Mouse (Mus musculus): ENCODE results near the gene Matn4. TPM values are rescaled to one million over a fixed set of nuclear protein-coding genes. Genes with fewer than 3 reads are reported as not detected.
A peak's percentile ranks its signal among the peaks of the same experiment; 100 is the strongest.

Matn4 gene
- polyA plus RNA-seq, 1 experiment, result 3.1 TPM

DNA sequence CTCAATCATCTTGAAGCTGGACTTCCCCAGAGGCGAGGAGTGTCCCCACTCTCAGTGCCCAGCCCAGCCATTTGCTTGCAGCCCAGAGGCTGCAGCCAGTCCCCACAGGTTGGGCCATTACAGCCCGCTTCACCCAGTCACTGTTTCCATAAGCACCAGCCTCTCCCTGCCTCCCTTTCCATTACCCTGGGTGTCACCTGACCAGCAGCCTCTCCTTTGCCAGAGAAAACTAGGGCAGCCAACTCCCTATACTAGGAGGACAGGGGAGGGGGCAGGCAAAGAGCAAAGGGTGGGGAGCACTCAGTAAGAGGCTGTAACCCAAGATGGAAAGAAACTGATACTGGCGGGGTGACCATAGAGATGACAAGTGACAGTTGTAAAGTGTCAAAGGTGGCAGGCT, 32.0 kb upstream of the Matn4 start:
- Histone ChIP-seq H3K4me1 (ENCODE audit: control insufficient read depth, insufficient read depth, low read length) (peaks cover 26% of the 10 kb centered on the region), H3K4me3 (ENCODE audit: insufficient read depth, low read length) (no peak overlapping the region), H3K27ac (ENCODE audit: insufficient read depth, low read length) (peak overlapping the region; percentile 36)
- TF ChIP-seq CTCF (IDR thresholded peaks at IDR 0.05; ENCODE audit: borderline replicate concordance, insufficient read depth, low read length) (no peak), POLR2A (IDR thresholded peaks at IDR 0.05; ENCODE audit: low read depth, low read length) (no peak)

DNA sequence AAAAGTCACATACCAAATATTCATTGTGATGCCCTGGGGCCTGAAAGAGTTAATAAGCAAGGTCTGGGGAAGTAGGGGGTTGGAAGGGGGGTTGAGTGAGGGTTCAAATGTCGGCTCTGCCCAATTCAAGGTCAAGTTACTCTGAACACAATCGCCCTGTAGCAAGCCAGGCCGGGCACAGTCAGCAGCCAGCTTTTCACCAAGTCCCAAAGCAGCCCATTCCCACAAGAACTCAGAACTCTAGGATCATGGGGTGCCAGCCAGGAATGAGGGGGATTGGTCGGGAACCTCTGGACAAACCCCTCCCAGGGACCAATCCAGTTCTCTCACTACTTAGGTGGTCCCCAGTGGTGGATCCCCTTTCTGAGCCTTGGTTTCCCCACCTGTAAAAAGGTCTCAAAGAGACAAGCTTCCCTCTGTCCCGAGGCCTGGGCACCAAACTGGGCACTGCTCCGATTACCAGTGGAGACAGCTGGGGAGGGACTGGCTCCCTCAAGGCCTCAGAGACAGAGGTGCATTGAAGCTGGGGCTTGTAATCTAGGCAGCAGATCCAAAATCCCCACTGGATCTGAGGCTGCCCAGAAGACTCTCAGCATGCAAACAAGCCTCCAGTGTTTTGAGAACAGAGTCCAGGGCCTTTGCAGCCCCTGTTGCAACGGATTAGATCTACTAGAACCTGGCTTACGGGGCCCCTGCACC, 31.4 kb upstream of the Matn4 start:
- no peak for TF ChIP-seq CTCF (IDR thresholded peaks at IDR 0.05; ENCODE audit: borderline replicate concordance, insufficient read depth, low read length)
- TF ChIP-seq POLR2A (IDR thresholded peaks at IDR 0.05; ENCODE audit: low read depth, low read length), result no peak
- no peak overlapping the region for H3K4me3 ChIP-seq (ENCODE audit: insufficient read depth, low read length)
- peaks cover 26% of the 10 kb centered on the region for H3K4me1 ChIP-seq (ENCODE audit: control insufficient read depth, insufficient read depth, low read length)

DNA sequence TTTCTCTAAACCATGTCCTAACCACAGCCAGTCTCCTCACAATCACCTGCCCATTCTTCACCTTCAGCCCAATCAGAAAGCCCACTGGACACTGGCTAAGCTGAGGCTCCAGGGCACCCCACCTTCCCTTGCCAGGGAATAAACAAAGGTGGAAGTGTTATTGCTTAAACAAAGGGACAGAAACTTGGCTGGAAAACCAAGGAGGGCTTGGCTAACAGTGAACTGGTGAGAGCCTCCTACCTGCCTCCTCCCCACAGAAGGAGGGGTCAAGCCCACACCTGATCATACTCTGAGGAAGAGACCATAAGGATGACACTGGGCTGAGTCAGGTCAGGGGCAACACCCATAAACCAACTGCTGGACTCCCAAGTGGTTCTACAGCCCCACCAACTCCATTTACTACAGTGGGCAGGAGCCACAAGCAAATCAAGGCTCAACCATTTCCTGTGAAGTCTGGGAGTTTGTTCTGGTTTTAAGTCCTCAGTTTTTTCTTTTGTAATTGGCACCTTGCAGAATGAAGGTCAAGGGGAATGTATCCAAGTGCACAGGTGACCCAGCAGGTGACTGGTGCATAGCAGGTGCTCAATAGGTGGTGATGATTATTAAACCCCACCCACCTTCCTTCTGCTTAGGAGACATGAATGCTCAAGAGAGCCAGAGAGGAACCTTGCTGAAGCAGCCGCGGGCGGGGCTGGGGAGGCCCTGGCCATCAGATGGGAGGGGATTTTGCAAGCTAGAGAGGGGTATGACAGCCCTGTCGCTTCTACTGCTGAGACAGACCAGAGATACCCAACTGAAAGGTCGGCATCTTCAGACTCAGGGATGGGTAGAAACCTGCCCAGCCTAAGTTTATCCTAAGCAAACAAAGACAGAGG, 30.5 kb upstream of the Matn4 start:
- H3K4me3 ChIP-seq (ENCODE audit: insufficient read depth, low read length), result no peak overlapping the region
- H3K27ac ChIP-seq (ENCODE audit: insufficient read depth, low read length), result peak overlapping the region; percentile 36; the same call in 1 of the 2 replicates
- TF ChIP-seq POLR2A (IDR thresholded peaks at IDR 0.05; ENCODE audit: low read depth, low read length) (no peak), CTCF (IDR thresholded peaks at IDR 0.05; ENCODE audit: borderline replicate concordance, insufficient read depth, low read length) (no peak)
- H3K4me1 ChIP-seq (ENCODE audit: control insufficient read depth, insufficient read depth, low read length), result peaks cover 29% of the 10 kb centered on the region

More for the DNA sequence above, 31.4 kb upstream of the Matn4 start:
- peak overlapping the region; percentile 36 for H3K27ac ChIP-seq (ENCODE audit: insufficient read depth, low read length)

DNA sequence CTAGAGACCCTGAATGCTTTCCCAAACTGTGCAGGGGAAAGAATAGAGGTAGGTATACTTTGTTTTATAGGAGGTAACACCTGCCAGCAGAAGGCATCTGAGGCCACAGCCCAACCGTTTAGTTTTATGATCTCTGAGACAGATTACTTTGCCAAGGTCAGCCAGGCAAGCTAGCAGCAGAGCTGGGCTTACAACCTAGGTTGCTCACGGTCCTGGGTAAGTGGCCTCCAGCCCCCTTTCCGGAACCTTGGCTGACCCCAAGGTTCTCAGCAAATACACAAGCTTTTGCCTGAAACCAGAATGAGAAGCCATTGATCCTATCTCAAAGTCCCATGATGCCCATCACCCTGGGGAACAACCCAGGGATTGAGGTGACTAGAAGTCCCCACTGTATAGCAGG, 29.7 kb upstream of the Matn4 start:
- Histone ChIP-seq H3K4me1 (ENCODE audit: control insufficient read depth, insufficient read depth, low read length) (peaks cover 29% of the 10 kb centered on the region), H3K4me3 (ENCODE audit: insufficient read depth, low read length) (no peak overlapping the region), H3K27ac (ENCODE audit: insufficient read depth, low read length) (no peak overlapping the region; the same call in 1 of the 2 replicates)
- TF ChIP-seq CTCF (IDR thresholded peaks at IDR 0.05; ENCODE audit: borderline replicate concordance, insufficient read depth, low read length) (no peak), POLR2A (IDR thresholded peaks at IDR 0.05; ENCODE audit: low read depth, low read length) (no peak)

DNA sequence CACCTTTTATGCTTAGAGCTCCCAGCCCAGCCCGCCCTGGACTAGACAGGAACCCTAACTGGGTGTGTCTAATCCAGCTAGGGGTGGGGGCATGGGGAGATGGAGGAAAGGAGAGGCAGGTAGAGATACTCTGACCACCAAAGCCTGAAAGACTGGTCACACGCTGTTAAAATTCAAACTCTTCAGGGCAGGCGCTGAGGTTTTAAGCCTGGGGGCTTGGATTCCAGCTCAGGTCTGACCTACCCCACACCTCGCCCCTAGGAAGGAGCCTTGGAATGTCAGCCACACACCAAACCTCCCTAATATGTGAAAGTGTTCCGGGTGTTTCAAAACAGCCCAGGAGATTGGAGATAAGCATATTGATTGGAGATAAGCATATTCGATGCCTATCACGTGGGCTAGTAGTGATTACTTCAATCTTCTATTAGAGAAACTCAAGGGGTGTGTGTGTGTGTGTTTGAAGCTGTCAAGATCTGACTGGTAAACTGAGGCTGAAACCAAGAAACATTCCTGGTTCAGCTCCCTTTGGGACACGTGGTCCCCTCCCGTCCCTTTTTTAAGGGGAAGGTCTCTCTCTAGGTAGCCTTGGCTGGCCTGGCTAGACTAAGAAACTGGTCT, 28.4 kb upstream of the Matn4 start:
- Histone ChIP-seq H3K4me3 (ENCODE audit: insufficient read depth, low read length) (no peak overlapping the region), H3K27ac (ENCODE audit: insufficient read depth, low read length) (peak overlapping the region; percentile 95), H3K4me1 (ENCODE audit: control insufficient read depth, insufficient read depth, low read length) (peaks cover 26% of the 10 kb centered on the region)
- no peak for TF ChIP-seq CTCF (IDR thresholded peaks at IDR 0.05; ENCODE audit: borderline replicate concordance, insufficient read depth, low read length)

DNA sequence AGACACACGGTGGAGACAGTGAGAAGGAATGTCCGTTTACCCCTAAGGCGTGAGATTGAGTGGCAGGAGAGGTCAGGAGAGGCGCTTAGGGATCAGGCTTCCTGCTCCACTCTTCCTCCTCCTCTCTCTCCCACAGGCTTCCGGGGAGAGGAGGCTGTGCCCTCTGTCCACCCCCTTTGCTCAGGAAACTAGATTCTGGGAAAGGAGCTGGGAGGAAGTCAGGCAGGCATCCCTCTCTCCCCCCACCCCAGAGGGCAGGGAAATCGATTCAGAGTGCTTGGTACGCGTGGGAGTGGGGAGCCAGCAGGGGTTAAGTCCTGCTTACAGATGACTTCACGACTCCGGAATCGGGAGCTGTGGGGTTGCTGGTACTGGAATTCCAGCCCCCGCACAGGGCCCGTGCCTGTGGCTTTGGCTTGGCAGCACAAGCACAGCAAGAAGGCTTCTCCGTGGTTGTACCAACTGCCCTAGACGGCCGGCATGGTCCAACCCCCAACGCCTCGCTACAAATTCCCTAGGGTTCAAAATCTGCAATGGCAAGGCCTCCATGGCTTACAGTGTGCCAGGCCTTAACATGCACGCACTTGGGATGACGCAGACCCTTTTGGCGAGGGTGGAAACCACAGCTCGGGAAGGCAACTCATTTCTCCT, 27.7 kb upstream of the Matn4 start:
- H3K27ac ChIP-seq (ENCODE audit: insufficient read depth, low read length), result peak overlapping the region; percentile 95
- no peak overlapping the region for H3K4me3 ChIP-seq (ENCODE audit: insufficient read depth, low read length)
- peaks cover 21% of the 10 kb centered on the region for H3K4me1 ChIP-seq (ENCODE audit: control insufficient read depth, insufficient read depth, low read length)
- TF ChIP-seq CTCF (IDR thresholded peaks at IDR 0.05; ENCODE audit: borderline replicate concordance, insufficient read depth, low read length) (no peak), POLR2A (IDR thresholded peaks at IDR 0.05; ENCODE audit: low read depth, low read length) (peak; percentile 48)

DNA sequence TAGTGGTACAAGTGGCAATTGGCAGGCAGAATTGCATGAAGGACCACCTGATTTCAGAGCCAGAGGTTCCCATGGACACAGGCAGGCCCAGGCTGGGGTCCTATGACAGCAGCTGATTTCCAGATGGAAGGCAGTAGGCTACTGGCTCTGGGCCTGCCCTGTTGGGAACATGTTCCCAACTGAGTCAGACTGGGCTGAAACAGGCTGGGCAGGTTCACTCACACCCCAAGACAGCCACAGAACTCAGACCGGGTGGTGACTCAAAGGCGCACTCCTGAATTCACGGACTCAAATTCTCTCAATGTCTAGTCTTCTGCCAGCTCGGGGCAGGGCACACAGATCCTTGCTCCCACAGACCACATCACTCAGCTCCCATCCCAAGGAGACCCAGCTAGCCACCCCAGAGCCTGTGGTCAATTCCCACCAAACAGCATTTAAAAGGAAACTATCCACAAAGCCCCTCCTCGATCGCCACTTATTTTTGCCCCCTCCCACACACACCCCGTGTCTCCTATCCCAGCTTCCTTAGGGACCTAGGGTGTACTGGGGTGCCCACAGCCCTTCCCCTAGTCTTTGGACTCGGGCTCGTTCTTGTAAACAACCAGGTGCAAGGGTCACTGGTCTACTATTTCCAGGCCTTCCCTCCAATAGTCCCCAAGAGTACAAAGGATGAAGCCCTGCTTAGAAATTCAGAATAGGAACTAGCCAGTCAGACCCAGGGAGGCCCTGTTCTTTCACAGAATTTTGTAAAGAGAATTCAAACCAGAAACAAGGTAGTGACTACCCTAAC, 26.9 kb upstream of the Matn4 start:
- Histone ChIP-seq H3K27ac (ENCODE audit: insufficient read depth, low read length) (peak overlapping the region; percentile 95), H3K4me1 (ENCODE audit: control insufficient read depth, insufficient read depth, low read length) (peaks cover 18% of the 10 kb centered on the region), H3K4me3 (ENCODE audit: insufficient read depth, low read length) (no peak overlapping the region)
- peak; percentile 40 for TF ChIP-seq POLR2A (IDR thresholded peaks at IDR 0.05; ENCODE audit: low read depth, low read length)
- no peak for TF ChIP-seq CTCF (IDR thresholded peaks at IDR 0.05; ENCODE audit: borderline replicate concordance, insufficient read depth, low read length)

DNA sequence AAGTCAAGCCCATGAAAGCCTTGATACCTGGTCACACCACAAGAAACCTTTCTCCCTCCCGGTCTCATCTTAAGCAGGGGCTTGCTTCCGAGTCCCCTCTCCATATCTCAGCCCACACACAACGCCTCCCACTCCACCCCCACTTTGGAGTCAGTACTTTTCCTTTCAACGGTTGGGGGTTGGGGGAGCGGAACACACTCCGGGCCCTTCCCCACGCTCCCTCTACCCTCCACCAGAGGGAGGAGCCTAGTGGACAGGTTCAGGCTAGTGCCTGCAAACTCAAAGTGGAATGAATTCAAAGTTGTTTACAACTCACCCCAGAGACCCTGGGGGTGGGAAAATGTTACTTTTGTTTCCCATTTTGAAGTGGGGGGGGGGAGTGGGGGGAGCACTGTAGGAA, 25.7 kb upstream of the Matn4 start:
- H3K4me1 ChIP-seq (ENCODE audit: control insufficient read depth, insufficient read depth, low read length), result peaks cover 12% of the 10 kb centered on the region
- no peak overlapping the region for H3K4me3 ChIP-seq (ENCODE audit: insufficient read depth, low read length)
- TF ChIP-seq POLR2A (IDR thresholded peaks at IDR 0.05; ENCODE audit: low read depth, low read length), result no peak
- TF ChIP-seq CTCF (IDR thresholded peaks at IDR 0.05; ENCODE audit: borderline replicate concordance, insufficient read depth, low read length), result no peak
- H3K27ac ChIP-seq (ENCODE audit: insufficient read depth, low read length), result no peak overlapping the region
